Mouse (Mus musculus) lung, postnatal 0 days (tissue): ENCODE results near the gene Dscaml1. TPM values are rescaled to one million over a fixed set of nuclear protein-coding genes. Genes with fewer than 3 reads are reported as not detected.
A peak's percentile ranks its signal among the peaks of the same experiment; 100 is the strongest.

Experiments used
- ATAC-seq: fragments of 200-750 bp; cut with Nextera tagmentation; 2 replicates; pipeline ENCODE4 v1.8.0; 2017; ENCODE audit warnings: moderate library complexity
- DNase-seq: peaks from one replicate; pipeline ENCODE4 v3.0.0-alpha.2; 2016; ENCODE audit warnings: low spot score
- H3K27ac ChIP-seq: fragments of 300-500 bp; sonication (generic); 2 replicates; pipeline ENCODE4 v1.5.1; 2014; ENCODE audit warnings: antibody characterized with exemption, mild to moderate bottlenecking, low read length, mixed read lengths
- H3K27me3 ChIP-seq: fragments of 300-500 bp; sonication (generic); replicated peaks from 2 replicates; pipeline ENCODE4 v1.6.1; 2014; ENCODE audit warnings: low read length, mixed read lengths; ENCODE audit not compliant: insufficient read depth
- H3K36me3 ChIP-seq: fragments of 300-500 bp; sonication (generic); 2 replicates; pipeline ENCODE4 v1.6.1; 2014; ENCODE audit warnings: low read length, mixed read lengths; ENCODE audit not compliant: insufficient read depth
- H3K4me1 ChIP-seq: fragments of 300-500 bp; sonication (generic); 2 replicates; pipeline ENCODE4 v1.6.1; 2014; ENCODE audit warnings: antibody characterized with exemption, low read depth, low read length, mixed read lengths; ENCODE audit not compliant: insufficient read depth
- H3K4me2 ChIP-seq: fragments of 300-500 bp; sonication (generic); replicated peaks from 2 replicates; pipeline ENCODE4 v1.6.1; 2014; ENCODE audit warnings: low read depth, mild to moderate bottlenecking, low read length, moderate library complexity, mixed read lengths
- H3K4me3 ChIP-seq: fragments of 300-500 bp; sonication (generic); 2 replicates; pipeline ENCODE4 v1.5.1; 2014; ENCODE audit warnings: low read depth, low read length
- H3K9ac ChIP-seq: fragments of 300-500 bp; sonication (generic); replicated peaks from 2 replicates; pipeline ENCODE4 v1.6.1; 2014; ENCODE audit warnings: low read depth, mild to moderate bottlenecking
- H3K9me3 ChIP-seq: fragments of 300-500 bp; sonication (generic); 2 replicates; pipeline ENCODE4 v1.6.1; 2016; ENCODE audit warnings: low read length, mixed read lengths
- CTCF ChIP-seq: IDR thresholded peaks from 2 replicates; pipeline ENCODE4 v1.5.1; 2016; ENCODE audit warnings: antibody characterized with exemption, mild to moderate bottlenecking
- EP300 ChIP-seq: IDR thresholded peaks from 2 replicates; pipeline ENCODE4 v1.6.1; 2016; ENCODE audit warnings: antibody characterized with exemption, mild to moderate bottlenecking, control low read depth
- WGBS: fragments of 180-500 bp; shearing (Covaris S2); extraction: QIAGEN DNeasy Blood & Tissue Kit; methylation state at CpG from one replicate; pipeline ENCODE4 v1.1.7; 2014; 5-methylcytosine and 5-hydroxymethylcytosine counted together
- polyA plus RNA-seq: library from polyadenylated mRNA; unstranded; fragments of >200 nt; fragmentation: Nextera tagmentation; extraction: Ambion mirVana; gene quantifications from 2 replicates; pipeline ENCODE4 v1.2.1, GENCODE M21; 2015

The Dscaml1 gene
- polyA plus RNA-seq, 1 experiment from 2014 or later = 0.16 TPM

GRCm38 (mm10) chr9:45399434-45399833 is 27.0 kb upstream of the Dscaml1 start, which contains the start of gene Fxyd2:
Fxyd2 (plus strand) TSS chr9:45399669.
- DNase-seq = no peak
- H3K36me3 ChIP-seq = no peaks in the 10 kb centered on the region
- H3K9me3 ChIP-seq = no peaks in the 10 kb centered on the region
- no peak within 1 kb of the TSS for H3K4me3 ChIP-seq
- H3K4me1 ChIP-seq = no peaks in the 10 kb centered on the region
- 78% methylated on average over 4 of the region's 4 CpGs for WGBS
- H3K4me2 ChIP-seq = no peak within 1 kb of the TSS
- H3K27me3 ChIP-seq = no peaks in the 10 kb centered on the region
- no peak within 1 kb of the TSS for H3K9ac ChIP-seq
- H3K27ac ChIP-seq = no peak within 1 kb of the TSS
- ATAC-seq = no peak
- TF ChIP-seq CTCF = no peak
- no peak for TF ChIP-seq EP300

GRCm38 (mm10) chr9:45401851-45402250 is 24.6 kb upstream of the Dscaml1 start:
- Histone ChIP-seq H3K36me3 (no peaks in the 10 kb centered on the region), H3K4me3 (no peak overlapping the region), H3K4me1 (no peaks in the 10 kb centered on the region), H3K27me3 (no peaks in the 10 kb centered on the region), H3K9ac (no peak overlapping the region), H3K27ac (no peak overlapping the region), H3K4me2 (no peak overlapping the region), H3K9me3 (no peaks in the 10 kb centered on the region)
- WGBS = 35% methylated on average over 4 of the region's 4 CpGs
- DNase-seq = no peak
- no peak for TF ChIP-seq CTCF
- TF ChIP-seq EP300 = no peak
- no peak for ATAC-seq

GRCm38 (mm10) chr9:45402957-45403356 is 23.5 kb upstream of the Dscaml1 start:
- TF ChIP-seq EP300 (no peak), CTCF (no peak)
- H3K9me3 ChIP-seq = no peaks in the 10 kb centered on the region
- H3K4me1 ChIP-seq = no peaks in the 10 kb centered on the region
- ATAC-seq (no peak), DNase-seq (no peak)
- no peak overlapping the region for H3K4me2 ChIP-seq
- WGBS = 50% methylated on average over 2 of the region's 2 CpGs
- H3K27me3 ChIP-seq = no peaks in the 10 kb centered on the region
- no peak overlapping the region for H3K4me3 ChIP-seq
- no peak overlapping the region for H3K9ac ChIP-seq
- no peak overlapping the region for H3K27ac ChIP-seq
- H3K36me3 ChIP-seq = no peaks in the 10 kb centered on the region

GRCm38 (mm10) chr9:45405694-45406093 is 20.7 kb upstream of the Dscaml1 start:
- Histone ChIP-seq H3K4me2 (no peak overlapping the region), H3K9ac (no peak overlapping the region), H3K36me3 (no peaks in the 10 kb centered on the region), H3K27ac (no peak overlapping the region), H3K9me3 (no peaks in the 10 kb centered on the region), H3K27me3 (no peaks in the 10 kb centered on the region), H3K4me1 (no peaks in the 10 kb centered on the region), H3K4me3 (no peak overlapping the region)
- DNase-seq = no peak
- ATAC-seq = no peak
- TF ChIP-seq CTCF (no peak), EP300 (no peak)
- 39% methylated on average over 5 of the region's 5 CpGs for WGBS

GRCm38 (mm10) chr9:45406808-45407207 is 19.6 kb upstream of the Dscaml1 start:
- DNase-seq (no peak), ATAC-seq (no peak)
- H3K4me3 ChIP-seq = no peak overlapping the region
- no peak for TF ChIP-seq CTCF
- TF ChIP-seq EP300 = no peak
- H3K9ac ChIP-seq = no peak overlapping the region
- no peaks in the 10 kb centered on the region for H3K27me3 ChIP-seq
- no peaks in the 10 kb centered on the region for H3K4me1 ChIP-seq
- H3K36me3 ChIP-seq = no peaks in the 10 kb centered on the region
- H3K27ac ChIP-seq = no peak overlapping the region
- WGBS = 85% methylated on average over 3 of the region's 3 CpGs
- H3K4me2 ChIP-seq = no peak overlapping the region
- no peaks in the 10 kb centered on the region for H3K9me3 ChIP-seq

GRCm38 (mm10) chr9:45407706-45408675 is 18.4 kb upstream of the Dscaml1 start:
- Histone ChIP-seq H3K4me3 (no peak overlapping the region), H3K4me2 (peak overlapping the region; percentile 43), H3K9ac (no peak overlapping the region), H3K4me1 (no peaks in the 10 kb centered on the region), H3K27me3 (no peaks in the 10 kb centered on the region), H3K9me3 (no peaks in the 10 kb centered on the region), H3K36me3 (no peaks in the 10 kb centered on the region), H3K27ac (no peak overlapping the region)
- TF ChIP-seq CTCF (peak; percentile 89), EP300 (no peak)
- WGBS = 35% methylated on average over 33 of the region's 33 CpGs
- peak; percentile 68 for ATAC-seq
- DNase-seq = peak; percentile 77
